Mouse (Mus musculus): ENCODE measurements around the gene Slc12a7. TPM values are rescaled to one million over a fixed set of nuclear protein-coding genes. Genes with fewer than 3 reads are reported as not detected.

Gene Slc12a7
- polyA plus RNA-seq, 1 experiment from 2014 or later: 28.7 TPM

- Histone ChIP-seq H3K4me2 (replicated peaks; ENCODE audit: low read depth, low read length) (no peak overlapping the region), H3K9me3 (ENCODE audit: control insufficient read depth, low read length) (no peaks in the 10 kb centered on the region), H3K4me3 (ENCODE audit: low read length) (no peak overlapping the region), H3K36me3 (ENCODE audit: control insufficient read depth, insufficient read depth, low read length) (peaks cover 65% of the 10 kb centered on the region), H3K9ac (ENCODE audit: low read depth, low read length) (no peak overlapping the region), H3K27me3 (ENCODE audit: control insufficient read depth, insufficient read depth, low read length) (no peaks in the 10 kb centered on the region), H3K4me1 (ENCODE audit: control insufficient read depth, insufficient read depth, low read length) (no peaks in the 10 kb centered on the region), H3K27ac (ENCODE audit: low read depth, low read length) (no peak overlapping the region)
- no peak for ATAC-seq (ENCODE audit: low FRiP score, low TSS enrichment)
- WGBS: 86% methylated on average over 8 of the region's 8 CpGs
Observed at GRCm38 (mm10) chr13:73803450-73804178, 70.7 kb downstream of the Slc12a7 start.

GRCm38 (mm10) chr13:73804914-73805313 is 72.0 kb downstream of the Slc12a7 start:
- no peak overlapping the region for H3K9ac ChIP-seq (ENCODE audit: low read depth, low read length)
- peaks cover 67% of the 10 kb centered on the region for H3K36me3 ChIP-seq (ENCODE audit: control insufficient read depth, insufficient read depth, low read length)
- H3K4me3 ChIP-seq (ENCODE audit: low read length): no peak overlapping the region
- H3K27ac ChIP-seq (ENCODE audit: low read depth, low read length): no peak overlapping the region
- 93% methylated on average over 5 of the region's 5 CpGs for WGBS
- ATAC-seq (ENCODE audit: low FRiP score, low TSS enrichment): no peak
- H3K4me1 ChIP-seq (ENCODE audit: control insufficient read depth, insufficient read depth, low read length): no peaks in the 10 kb centered on the region
- no peak overlapping the region for H3K4me2 ChIP-seq (replicated peaks; ENCODE audit: low read depth, low read length)
- no peaks in the 10 kb centered on the region for H3K9me3 ChIP-seq (ENCODE audit: control insufficient read depth, low read length)
- no peaks in the 10 kb centered on the region for H3K27me3 ChIP-seq (ENCODE audit: control insufficient read depth, insufficient read depth, low read length)

- 90% methylated on average over 3 of the region's 3 CpGs for WGBS
- no peak for ATAC-seq (ENCODE audit: low FRiP score, low TSS enrichment)
- Histone ChIP-seq H3K36me3 (ENCODE audit: control insufficient read depth, insufficient read depth, low read length) (peaks cover 68% of the 10 kb centered on the region), H3K4me2 (replicated peaks; ENCODE audit: low read depth, low read length) (no peak overlapping the region), H3K4me1 (ENCODE audit: control insufficient read depth, insufficient read depth, low read length) (0 out of 2 replicates have a peak, but pooled peaks cover 4% of the 10 kb centered on the region), H3K4me3 (ENCODE audit: low read length) (no peak overlapping the region), H3K9me3 (ENCODE audit: control insufficient read depth, low read length) (no peaks in the 10 kb centered on the region), H3K9ac (ENCODE audit: low read depth, low read length) (no peak overlapping the region), H3K27me3 (ENCODE audit: control insufficient read depth, insufficient read depth, low read length) (no peaks in the 10 kb centered on the region), H3K27ac (ENCODE audit: low read depth, low read length) (no peak overlapping the region)
Observed at GRCm38 (mm10) chr13:73812936-73813335, 80.0 kb downstream of the Slc12a7 start.

- H3K4me2 ChIP-seq (replicated peaks; ENCODE audit: low read depth, low read length): no peak overlapping the region
- H3K4me1 ChIP-seq (ENCODE audit: control insufficient read depth, insufficient read depth, low read length): 0 out of 2 replicates have a peak, but pooled peaks cover 4% of the 10 kb centered on the region
- no peak overlapping the region for H3K27ac ChIP-seq (ENCODE audit: low read depth, low read length)
- no peaks in the 10 kb centered on the region for H3K27me3 ChIP-seq (ENCODE audit: control insufficient read depth, insufficient read depth, low read length)
- no peak overlapping the region for H3K4me3 ChIP-seq (ENCODE audit: low read length)
- no peak for ATAC-seq (ENCODE audit: low FRiP score, low TSS enrichment)
- H3K9ac ChIP-seq (ENCODE audit: low read depth, low read length): no peak overlapping the region
- H3K9me3 ChIP-seq (ENCODE audit: control insufficient read depth, low read length): no peaks in the 10 kb centered on the region
- 86% methylated on average over 7 of the region's 7 CpGs for WGBS
- peaks cover 55% of the 10 kb centered on the region for H3K36me3 ChIP-seq (ENCODE audit: control insufficient read depth, insufficient read depth, low read length)
Observed at GRCm38 (mm10) chr13:73814181-73814580, 81.3 kb downstream of the Slc12a7 start.

- WGBS: 37% methylated on average over 6 of the region's 6 CpGs
- Histone ChIP-seq H3K4me1 (ENCODE audit: control insufficient read depth, insufficient read depth, low read length) (0 out of 2 replicates have a peak, but pooled peaks cover 4% of the 10 kb centered on the region), H3K9ac (ENCODE audit: low read depth, low read length) (no peak overlapping the region), H3K4me2 (replicated peaks; ENCODE audit: low read depth, low read length) (no peak overlapping the region), H3K36me3 (ENCODE audit: control insufficient read depth, insufficient read depth, low read length) (peaks cover 36% of the 10 kb centered on the region), H3K9me3 (ENCODE audit: control insufficient read depth, low read length) (no peaks in the 10 kb centered on the region), H3K27me3 (ENCODE audit: control insufficient read depth, insufficient read depth, low read length) (no peaks in the 10 kb centered on the region), H3K27ac (ENCODE audit: low read depth, low read length) (no peak overlapping the region), H3K4me3 (ENCODE audit: low read length) (no peak overlapping the region)
- peak; percentile 82 for ATAC-seq (ENCODE audit: low FRiP score, low TSS enrichment)
Observed at GRCm38 (mm10) chr13:73816338-73816737, 83.4 kb downstream of the Slc12a7 start.

GRCm38 (mm10) chr13:73818921-73819320 is 86.0 kb downstream of the Slc12a7 start:
- H3K27me3 ChIP-seq (ENCODE audit: control insufficient read depth, insufficient read depth, low read length): no peaks in the 10 kb centered on the region
- 0 out of 2 replicates have a peak, but pooled peaks cover 4% of the 10 kb centered on the region for H3K4me1 ChIP-seq (ENCODE audit: control insufficient read depth, insufficient read depth, low read length)
- peaks cover 13% of the 10 kb centered on the region; the same call in 1 of the 2 replicates for H3K36me3 ChIP-seq (ENCODE audit: control insufficient read depth, insufficient read depth, low read length)
- ATAC-seq (ENCODE audit: low FRiP score, low TSS enrichment): no peak
- no peak overlapping the region for H3K4me2 ChIP-seq (replicated peaks; ENCODE audit: low read depth, low read length)
- no peak overlapping the region for H3K4me3 ChIP-seq (ENCODE audit: low read length)
- H3K9me3 ChIP-seq (ENCODE audit: control insufficient read depth, low read length): no peaks in the 10 kb centered on the region
- WGBS: 78% methylated on average over 3 of the region's 3 CpGs
- H3K9ac ChIP-seq (ENCODE audit: low read depth, low read length): no peak overlapping the region
- no peak overlapping the region for H3K27ac ChIP-seq (ENCODE audit: low read depth, low read length)

- Histone ChIP-seq H3K4me3 (ENCODE audit: low read length) (no peak overlapping the region), H3K4me2 (replicated peaks; ENCODE audit: low read depth, low read length) (no peak overlapping the region), H3K4me1 (ENCODE audit: control insufficient read depth, insufficient read depth, low read length) (0 out of 2 replicates have a peak, but pooled peaks cover 1% of the 10 kb centered on the region), H3K9ac (ENCODE audit: low read depth, low read length) (no peak overlapping the region), H3K36me3 (ENCODE audit: control insufficient read depth, insufficient read depth, low read length) (no peaks in the 10 kb centered on the region), H3K9me3 (ENCODE audit: control insufficient read depth, low read length) (no peaks in the 10 kb centered on the region), H3K27ac (ENCODE audit: low read depth, low read length) (no peak overlapping the region), H3K27me3 (ENCODE audit: control insufficient read depth, insufficient read depth, low read length) (no peaks in the 10 kb centered on the region)
- no peak for ATAC-seq (ENCODE audit: low FRiP score, low TSS enrichment)
- WGBS: 88% methylated on average over 7 of the region's 7 CpGs
Observed at GRCm38 (mm10) chr13:73821251-73821650, 88.4 kb downstream of the Slc12a7 start.

- WGBS: 71% methylated on average over 4 of the region's 4 CpGs
- H3K36me3 ChIP-seq (ENCODE audit: control insufficient read depth, insufficient read depth, low read length): no peaks in the 10 kb centered on the region
- no peak for ATAC-seq (ENCODE audit: low FRiP score, low TSS enrichment)
Observed at GRCm38 (mm10) chr13:73822187-73822800, 89.4 kb downstream of the Slc12a7 start.

GRCm38 (mm10) chr13:73823711-73824110 is 90.8 kb downstream of the Slc12a7 start:
- Histone ChIP-seq H3K9ac (ENCODE audit: low read depth, low read length) (no peak overlapping the region), H3K4me3 (ENCODE audit: low read length) (no peak overlapping the region), H3K27ac (ENCODE audit: low read depth, low read length) (no peak overlapping the region)

More at GRCm38 (mm10) chr13:73822187-73822800, 89.4 kb downstream of the Slc12a7 start:
- Histone ChIP-seq H3K27ac (ENCODE audit: low read depth, low read length) (no peak overlapping the region), H3K9ac (ENCODE audit: low read depth, low read length) (no peak overlapping the region), H3K4me2 (replicated peaks; ENCODE audit: low read depth, low read length) (no peak overlapping the region), H3K4me1 (ENCODE audit: control insufficient read depth, insufficient read depth, low read length) (no peaks in the 10 kb centered on the region), H3K9me3 (ENCODE audit: control insufficient read depth, low read length) (no peaks in the 10 kb centered on the region), H3K27me3 (ENCODE audit: control insufficient read depth, insufficient read depth, low read length) (no peaks in the 10 kb centered on the region), H3K4me3 (ENCODE audit: low read length) (no peak overlapping the region)

More at GRCm38 (mm10) chr13:73823711-73824110, 90.8 kb downstream of the Slc12a7 start:
- Histone ChIP-seq H3K27me3 (ENCODE audit: control insufficient read depth, insufficient read depth, low read length) (no peaks in the 10 kb centered on the region), H3K36me3 (ENCODE audit: control insufficient read depth, insufficient read depth, low read length) (no peaks in the 10 kb centered on the region), H3K9me3 (ENCODE audit: control insufficient read depth, low read length) (no peaks in the 10 kb centered on the region), H3K4me1 (ENCODE audit: control insufficient read depth, insufficient read depth, low read length) (no peaks in the 10 kb centered on the region), H3K4me2 (replicated peaks; ENCODE audit: low read depth, low read length) (no peak overlapping the region)
- WGBS: 72% methylated on average over 6 of the region's 6 CpGs
- ATAC-seq (ENCODE audit: low FRiP score, low TSS enrichment): no peak

All from kidney, embryonic 14.5 days (tissue).